Mouse (Mus musculus) neural tube, embryonic 15.5 days (tissue): ENCODE results near the gene H2-M10.4. TPM values are rescaled to one million over a fixed set of nuclear protein-coding genes. Genes with fewer than 3 reads are reported as not detected.

Source experiments
- polyA plus RNA-seq: library from polyadenylated mRNA; unstranded; fragments of >200 nt; fragmentation: Nextera tagmentation; extraction: Ambion mirVana; gene quantifications from 2 replicates; pipeline ENCODE4 v1.2.1, GENCODE M21; 2015

The H2-M10.4 gene
- polyA plus RNA-seq, 1 experiment from 2014 or later, result not detected

Other genes with a start within 250 kb of the H2-M10.4 start
- gene Rpp21, start 204.3 kb downstream of the H2-M10.4 start, polyA plus RNA-seq, result 140 and 149 TPM in 2 replicates
- gene Trim39, start 190.1 kb downstream of the H2-M10.4 start, polyA plus RNA-seq, result 23.7 and 26.7 TPM in 2 replicates
- gene H2-M10.2, start 175.8 kb downstream of the H2-M10.4 start, polyA plus RNA-seq, result 0.18 and 0.27 TPM in 2 replicates
- gene H2-M10.1, start 136.2 kb downstream of the H2-M10.4 start, polyA plus RNA-seq, result not detected in 2 replicates
- gene H2-M10.3, start 93.9 kb downstream of the H2-M10.4 start, polyA plus RNA-seq, result not detected in 2 replicates
- gene H2-M11, start 84.7 kb upstream of the H2-M10.4 start, polyA plus RNA-seq, result not detected in 2 replicates
- not detected in 2 replicates for gene H2-M9, start 180.3 kb upstream of the H2-M10.4 start, polyA plus RNA-seq
- gene H2-M1, start 209.9 kb upstream of the H2-M10.4 start, polyA plus RNA-seq, result not detected in 2 replicates